Mouse (Mus musculus): ENCODE measurements around the gene Cntn5.

The Cntn5 gene

DNA sequence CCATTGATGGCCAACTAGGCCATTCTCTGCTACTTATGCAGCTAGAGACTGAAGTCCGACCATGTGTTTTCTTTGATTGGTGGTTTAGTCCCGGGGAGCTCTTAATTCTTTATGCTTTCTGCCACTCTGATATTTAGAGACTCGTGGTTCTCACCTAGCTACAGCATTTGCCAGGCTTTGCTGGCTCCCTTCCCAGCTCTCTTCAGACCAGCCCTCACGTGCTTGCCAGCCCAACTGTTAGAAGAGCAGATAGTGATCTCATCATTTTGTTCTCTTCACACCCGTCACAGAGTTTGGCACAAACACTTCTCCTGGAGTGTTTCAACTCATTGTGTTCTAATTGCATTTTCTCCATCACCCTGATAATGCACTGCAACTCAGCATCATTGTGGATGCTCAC is 1005.5 kb downstream of the Cntn5 start:
- peak; percentile 15 for DNase-seq (ENCODE audit: low spot score)

DNA sequence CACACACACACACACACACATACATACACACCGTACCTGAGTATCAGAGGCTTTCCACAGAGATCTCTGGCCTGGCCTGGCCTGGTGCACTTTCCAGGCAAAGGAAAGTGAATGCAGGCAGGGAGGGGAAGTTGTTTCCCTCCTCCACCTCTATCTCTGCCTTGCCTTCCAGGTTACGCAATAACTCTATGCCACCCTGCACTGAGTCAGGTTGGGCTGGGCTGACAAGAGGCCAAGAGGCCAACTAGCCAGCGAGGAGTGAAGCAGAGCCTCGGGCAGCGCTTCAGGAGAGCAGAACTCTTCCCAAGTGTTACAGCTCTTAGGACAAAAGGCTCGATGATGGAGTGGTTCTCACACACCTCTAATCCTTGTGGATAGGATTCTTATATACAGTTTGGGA is 1018.4 kb downstream of the Cntn5 start:
- no peak for DNase-seq (ENCODE audit: low spot score)

DNA sequence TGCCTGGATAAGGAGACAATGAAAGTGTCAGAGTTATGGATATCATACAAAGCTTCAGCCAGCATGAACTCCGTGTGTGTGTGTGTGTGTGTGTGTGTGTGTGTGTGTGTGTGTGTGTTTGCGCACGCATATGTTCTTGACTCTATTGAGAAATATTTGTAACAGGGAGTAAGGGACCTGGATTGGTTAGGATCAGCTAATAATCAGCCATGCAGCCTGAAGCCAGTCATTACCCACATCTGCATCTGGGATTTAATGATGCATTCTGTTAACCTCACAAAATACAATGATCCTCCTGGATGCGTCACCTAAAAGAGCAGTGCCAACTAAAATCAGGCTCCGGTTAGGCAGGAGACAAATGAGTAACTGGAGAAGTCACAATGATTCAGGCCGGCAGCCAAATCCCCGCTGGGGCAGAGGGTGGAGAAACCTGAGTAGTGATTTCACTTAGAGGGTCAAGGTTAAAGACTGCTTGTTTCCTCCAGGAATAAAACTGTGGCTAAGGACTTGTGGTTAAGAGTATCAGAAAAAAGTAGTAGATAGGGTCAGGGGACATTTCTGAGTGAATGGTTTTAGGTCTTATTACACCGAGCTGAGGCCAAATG is 1021.7 kb downstream of the Cntn5 start:
- DNase-seq (ENCODE audit: low spot score): no peak

DNA sequence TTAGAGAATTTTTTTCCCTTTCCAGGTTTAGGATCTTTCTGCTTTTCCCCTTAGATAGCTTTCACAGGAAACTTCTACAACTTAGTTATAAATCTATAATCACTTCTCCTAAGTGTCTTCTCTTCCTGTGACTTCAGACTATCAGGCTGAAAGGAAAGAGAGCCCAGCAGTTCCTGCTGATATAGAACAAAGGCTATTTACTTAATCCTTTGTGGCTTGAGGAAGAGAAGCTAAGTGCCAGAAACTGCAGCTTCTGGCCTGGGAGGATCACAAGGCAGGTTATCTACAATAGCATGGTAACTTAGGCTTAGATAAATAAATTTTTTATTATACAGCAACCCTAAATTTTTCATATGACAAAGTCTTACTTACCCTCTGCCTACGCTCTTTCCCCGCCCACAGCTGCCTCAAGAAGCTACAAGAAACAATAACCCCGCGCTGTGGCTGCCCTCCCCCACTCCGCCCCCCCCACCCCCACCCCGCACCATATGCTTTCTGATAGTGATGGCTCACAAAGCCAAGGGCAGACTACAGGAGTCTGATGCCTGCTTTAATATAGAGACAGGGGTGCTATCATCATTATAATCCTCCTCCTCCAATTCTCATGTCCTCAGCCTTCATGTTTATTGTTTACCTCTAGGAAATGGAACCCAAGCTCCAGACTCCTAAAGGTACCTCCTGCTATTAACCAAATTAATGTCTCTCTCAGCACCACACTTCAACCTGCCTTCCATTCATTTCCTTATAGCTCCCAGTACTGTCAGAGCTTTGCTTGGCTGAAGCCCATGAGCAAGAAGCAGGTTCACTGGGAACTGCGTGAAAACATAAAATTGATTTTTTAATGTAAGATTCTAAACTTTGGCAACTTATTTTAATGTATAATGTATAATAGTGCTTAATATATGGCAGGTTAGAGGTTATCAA is 1032.2 kb downstream of the Cntn5 start:
- no peak for DNase-seq (ENCODE audit: low spot score)

DNA sequence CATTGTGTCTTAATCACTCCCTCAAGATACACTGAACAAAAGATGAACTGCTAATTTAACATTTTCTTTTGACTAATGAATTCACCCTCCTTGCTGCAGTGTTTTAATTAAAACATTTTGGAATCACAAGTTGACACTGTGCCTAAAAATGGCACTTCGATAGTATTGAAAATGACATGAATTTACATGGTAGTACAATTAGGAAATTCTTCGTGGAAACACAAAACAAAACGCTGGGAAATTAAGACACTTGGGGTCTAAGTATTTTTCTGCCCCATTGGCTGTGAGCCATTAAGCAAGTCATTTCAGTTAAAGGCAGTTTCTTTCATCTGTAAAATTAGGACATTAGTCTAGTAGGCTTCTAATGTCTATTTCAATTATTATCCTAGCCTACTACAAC is 1043.9 kb downstream of the Cntn5 start:
- DNase-seq (ENCODE audit: low spot score): no peak

DNA sequence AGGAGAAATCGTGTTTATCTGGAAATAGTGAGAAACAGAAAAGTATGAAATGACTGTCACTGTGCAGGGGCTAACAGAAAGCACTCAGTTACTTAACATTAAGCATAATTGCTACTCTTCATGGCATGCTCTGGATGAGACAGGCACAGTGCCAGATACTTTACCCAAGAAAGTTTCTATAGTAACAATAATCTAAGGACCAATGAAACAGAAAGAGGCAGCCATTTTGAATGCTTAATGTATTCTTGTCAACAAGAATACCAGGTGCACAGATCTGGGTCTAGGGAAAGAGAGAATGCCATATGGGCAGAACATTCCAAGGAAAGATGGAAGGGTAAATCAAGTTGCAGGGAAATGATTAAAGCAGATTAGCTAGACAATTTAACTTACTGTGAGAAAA is 1045.3 kb downstream of the Cntn5 start:
- no peak for DNase-seq (ENCODE audit: low spot score)

DNA sequence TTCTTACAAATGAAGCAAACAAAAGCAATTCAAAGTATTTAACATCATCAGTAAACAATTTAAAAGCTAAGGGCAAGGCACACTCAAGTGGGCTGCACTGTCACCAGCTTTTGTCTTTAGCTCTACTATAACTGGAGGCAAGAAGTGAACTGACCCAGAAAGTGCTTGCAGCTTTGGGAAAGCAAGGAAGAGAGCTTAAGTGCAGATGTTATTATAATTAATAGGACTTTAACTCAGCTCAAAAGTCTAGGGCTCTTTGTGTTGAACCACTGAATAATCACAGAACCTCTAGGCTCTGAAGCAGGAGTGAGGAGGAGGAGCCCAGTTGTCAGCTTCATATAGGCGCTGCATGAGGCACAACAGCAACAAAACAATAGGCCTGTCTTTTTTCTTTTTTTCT is 1049.8 kb downstream of the Cntn5 start:
- DNase-seq (ENCODE audit: low spot score): no peak

DNA sequence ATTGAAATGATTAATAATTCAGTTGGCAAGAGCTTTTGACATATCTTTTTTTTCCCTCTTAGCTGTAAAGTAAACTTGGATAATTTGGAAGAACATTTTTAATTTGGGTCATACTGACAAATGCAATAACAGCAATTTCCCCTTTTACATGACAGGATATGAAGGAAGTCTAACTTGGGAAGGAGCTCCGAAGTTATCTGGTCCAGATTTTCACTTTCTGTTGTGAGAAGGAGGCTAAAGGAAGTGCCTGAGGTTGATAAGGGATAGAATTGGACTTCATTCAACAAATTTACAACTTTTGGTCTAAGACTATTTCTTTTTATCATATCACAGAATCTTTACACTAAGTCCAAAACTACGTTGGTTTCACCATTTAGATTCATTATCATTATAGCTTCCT is 1074.3 kb downstream of the Cntn5 start:
- DNase-seq (ENCODE audit: low spot score): no peak

DNA sequence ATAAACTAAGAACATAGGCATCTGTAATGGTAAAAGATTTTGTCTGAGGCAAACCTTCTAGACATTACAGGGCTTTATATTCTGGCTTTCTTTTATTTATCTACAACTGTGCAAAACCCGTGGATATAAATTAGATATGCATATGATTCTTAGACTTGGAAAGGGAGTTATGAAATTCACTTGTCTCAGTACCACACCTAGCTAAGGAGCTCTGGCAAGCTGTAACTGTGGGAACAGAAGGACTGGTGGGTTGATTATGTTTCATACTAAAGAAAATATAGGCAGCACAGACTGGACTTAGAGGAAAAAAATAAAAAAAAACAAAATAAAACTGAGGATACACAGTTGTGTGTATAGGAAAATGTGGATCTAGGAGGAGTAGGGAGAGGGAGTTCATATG is 1084.6 kb downstream of the Cntn5 start:
- DNase-seq (ENCODE audit: low spot score): no peak

DNA sequence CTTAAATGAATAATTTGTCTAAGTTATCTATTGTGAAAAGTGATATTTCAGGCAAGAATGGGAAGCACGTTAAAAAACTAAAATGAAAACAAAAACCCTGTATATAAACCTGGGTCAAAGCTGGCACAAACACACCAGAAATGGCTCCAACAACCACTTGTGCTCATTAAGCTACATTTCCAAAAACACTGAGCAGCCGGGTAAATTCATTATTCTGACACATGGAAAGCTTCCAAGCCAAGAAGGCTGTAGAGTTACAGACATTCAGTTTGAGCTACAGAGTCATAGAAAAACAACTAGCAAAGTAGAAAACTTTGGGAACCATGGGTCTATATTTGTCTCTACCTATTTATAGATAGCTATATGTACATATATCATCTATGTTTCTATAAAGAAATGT is 1087.1 kb downstream of the Cntn5 start:
- DNase-seq (ENCODE audit: low spot score): no peak

DNA sequence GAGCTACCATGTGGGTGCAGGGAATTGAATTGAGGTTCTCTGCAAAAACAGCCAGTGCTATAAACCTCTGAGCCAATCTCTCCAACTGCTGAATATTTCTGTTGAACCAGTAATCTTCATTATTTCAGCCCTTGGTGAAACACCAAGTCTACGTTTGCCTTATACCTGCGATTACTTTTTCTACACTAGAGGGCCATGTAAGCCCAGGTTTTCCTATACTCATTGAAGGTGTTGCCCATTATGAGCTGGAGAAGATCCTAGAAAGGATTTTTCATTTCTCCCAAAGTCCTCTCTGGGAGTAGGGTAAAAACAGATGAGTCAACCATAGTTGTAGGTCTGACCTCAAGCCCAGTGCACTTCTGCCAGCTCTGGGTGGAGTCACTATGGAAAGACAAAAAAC is 1105.0 kb downstream of the Cntn5 start:
- no peak for DNase-seq (ENCODE audit: low spot score)

DNA sequence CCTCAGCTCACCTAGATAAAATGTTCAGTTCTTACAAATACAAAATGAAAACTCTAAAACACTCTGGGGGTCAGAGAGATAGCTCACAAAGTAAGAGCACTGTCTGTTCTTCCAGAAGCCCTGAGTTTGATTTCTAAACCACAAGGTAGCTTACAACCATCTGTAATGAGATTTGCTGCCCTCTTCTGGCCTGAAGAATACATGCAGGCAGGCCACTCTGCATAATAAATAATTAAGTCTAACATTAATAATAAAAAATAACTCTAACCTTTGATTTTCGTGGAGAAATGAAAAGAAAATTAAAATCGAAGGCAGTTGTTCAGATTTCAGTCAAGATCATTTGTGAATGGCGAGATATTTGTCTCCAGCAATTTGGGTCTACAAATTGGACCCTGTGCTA is 1120.9 kb downstream of the Cntn5 start:
- no peak for DNase-seq (ENCODE audit: low spot score)

DNA sequence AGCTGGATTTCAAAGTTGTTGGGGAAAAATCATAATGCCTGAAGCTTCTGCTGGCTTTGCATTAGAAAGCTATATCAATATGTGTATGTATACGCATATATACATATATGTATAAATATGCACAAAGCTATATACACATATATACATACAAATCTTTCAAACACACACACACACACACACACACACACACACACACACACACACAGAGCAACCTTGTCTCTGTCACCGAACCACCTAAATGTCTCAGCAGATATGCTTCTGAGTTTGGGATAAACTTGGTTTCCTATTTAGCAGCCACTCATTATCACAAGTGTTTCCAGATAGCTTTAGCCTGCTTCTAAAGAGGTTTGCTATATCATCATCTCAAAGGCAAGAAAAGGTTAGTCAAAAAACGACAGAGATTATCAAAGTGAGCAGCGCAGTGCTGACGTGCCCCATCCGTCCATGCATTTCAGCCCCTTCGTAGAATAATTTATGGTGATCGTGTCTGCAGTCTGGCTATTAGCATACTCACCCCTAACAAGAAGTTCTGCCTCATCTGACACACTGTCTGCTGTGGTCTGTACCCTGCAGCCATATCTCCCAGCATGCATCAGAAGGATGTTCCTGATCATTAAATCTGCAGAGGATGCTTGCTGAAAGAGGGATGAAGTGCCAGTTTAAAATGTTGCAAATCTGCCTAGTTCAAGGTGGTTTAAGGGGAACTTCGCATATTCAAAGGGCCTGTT is 1123.3 kb downstream of the Cntn5 start:
- DNase-seq (ENCODE audit: low spot score): no peak

DNA sequence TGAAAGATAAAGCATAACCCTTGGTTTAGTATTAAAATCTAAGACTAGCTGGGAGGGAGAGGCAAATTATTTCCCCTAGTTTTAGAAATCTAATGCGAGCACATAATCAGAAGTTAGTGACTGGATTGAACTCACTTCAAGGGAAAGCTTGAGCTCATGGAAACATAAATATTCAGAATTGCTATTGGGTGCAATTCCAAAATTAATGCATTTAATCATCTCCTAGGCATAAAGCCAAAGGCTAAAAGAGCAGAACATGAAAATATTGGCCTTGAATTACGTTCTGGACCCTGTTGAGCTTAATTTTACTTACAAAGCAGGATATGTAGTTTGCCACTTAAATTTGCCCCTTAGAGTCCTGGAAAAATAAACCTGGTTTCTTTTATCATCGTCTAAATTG is 1124.9 kb downstream of the Cntn5 start:
- DNase-seq (ENCODE audit: low spot score): no peak

DNA sequence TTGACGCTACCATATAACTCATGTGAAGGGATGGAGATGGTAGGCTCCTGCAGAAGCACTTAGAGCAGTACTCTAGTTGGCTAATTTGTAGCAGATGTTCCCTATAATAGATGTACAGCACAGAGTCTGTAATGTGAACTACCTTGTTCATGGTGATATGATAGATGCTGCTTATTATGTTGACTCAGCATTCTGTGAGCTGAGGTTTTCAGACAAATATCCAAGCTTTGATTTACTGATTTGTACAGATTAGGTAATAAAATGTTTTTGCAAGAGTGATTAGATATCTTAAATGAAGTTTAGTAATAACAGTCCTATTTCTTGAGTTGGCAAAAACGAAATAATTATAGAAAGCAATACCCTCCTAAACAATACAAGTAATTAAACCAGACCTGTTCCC is 1133.8 kb downstream of the Cntn5 start:
- no peak for DNase-seq (ENCODE audit: low spot score)

DNA sequence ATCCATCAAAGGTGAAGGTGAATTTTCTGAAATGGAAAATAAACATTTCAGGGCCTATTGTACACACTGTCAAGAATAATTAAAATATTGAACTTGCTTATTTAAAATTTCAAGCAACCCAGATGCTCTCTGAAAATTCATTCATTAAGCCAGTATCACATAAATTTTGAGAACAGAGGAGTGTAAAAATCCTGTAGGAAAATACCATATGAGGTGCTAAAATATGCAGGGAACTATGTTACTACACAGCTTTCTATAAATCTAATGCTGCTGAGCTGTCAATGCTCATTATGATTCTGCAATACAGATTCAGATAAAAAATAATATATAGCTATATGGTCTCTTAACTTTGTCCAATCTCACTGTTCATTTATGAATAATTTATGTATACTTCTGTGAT is 1134.9 kb downstream of the Cntn5 start:
- no peak for DNase-seq (ENCODE audit: low spot score)

DNA sequence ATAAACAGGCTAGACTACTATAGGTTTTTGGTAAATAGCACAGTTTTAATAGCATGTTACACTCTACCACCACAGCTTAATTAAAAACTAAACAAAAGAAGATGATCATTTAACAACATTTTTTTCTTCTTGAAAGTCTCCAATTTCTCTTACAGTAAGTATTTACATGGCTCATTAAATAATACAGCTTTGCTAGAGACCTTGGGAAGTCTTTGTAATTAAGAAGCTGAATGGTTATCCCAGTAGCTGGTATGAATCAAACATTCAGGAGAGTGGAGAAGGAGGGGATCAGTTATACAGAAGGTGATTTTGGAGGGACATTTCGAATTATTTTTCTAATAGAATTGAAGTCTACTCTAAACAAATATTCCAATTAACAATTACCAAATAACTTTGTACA is 1186.4 kb downstream of the Cntn5 start:
- DNase-seq (ENCODE audit: low spot score): no peak

DNA sequence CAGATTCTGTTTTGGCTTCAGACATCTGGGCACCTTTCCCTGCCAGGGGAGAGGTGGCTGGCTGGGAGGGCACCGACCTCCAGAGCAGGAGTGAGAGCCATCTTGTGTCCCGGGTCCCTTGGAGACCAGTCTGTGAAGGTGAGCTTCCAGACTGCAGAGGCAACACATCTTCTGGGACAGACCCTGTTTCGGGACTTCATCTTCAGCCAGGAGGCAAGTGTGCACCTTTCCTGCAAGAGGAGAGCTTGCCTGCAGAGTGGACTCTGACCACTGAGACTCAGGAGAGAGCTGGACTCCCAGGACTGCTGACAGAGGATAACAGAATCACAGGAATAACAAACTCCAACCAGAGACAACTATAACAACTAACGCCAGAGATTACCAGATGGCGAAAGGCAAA is 1195.9 kb downstream of the Cntn5 start:
- DNase-seq (ENCODE audit: low spot score): no peak

DNA sequence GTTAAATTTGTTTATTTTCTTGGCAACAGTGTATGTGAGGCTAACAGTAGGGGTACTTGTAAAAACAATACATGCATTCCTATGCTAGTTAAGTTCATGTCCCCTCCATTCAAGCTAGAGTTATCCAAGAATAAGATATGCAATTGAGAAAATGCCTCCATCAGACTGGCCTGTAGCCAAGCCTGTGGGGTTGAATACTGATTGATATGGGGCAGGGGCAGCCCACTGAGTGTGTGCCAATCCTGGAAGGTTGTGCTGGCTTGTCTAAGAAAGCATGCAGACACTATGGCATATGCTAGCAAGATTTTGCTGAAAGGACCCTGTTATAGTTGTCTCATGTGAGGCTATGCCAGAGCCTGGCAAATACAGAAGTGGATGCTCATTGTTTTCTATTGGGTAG is 1196.8 kb downstream of the Cntn5 start:
- DNase-seq (ENCODE audit: low spot score): no peak

DNA sequence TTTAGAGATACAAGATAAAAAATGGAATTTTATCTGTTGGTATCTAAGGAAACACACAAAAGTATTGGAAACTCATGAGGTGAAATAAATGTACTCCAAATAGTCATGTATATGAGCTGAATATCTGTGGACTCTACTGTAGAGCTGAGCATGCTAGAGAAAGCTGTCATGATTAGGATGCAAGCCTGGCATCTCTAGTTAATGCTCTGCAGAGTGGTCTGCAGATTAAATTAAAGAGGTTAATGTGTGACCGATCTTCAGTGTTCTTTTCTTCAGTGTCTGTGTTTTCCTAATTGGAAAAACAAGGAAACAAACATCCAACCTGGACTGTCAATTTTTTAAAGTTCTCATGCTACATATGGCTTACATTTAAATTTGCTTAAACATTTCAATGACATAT is 1199.4 kb downstream of the Cntn5 start:
- DNase-seq (ENCODE audit: low spot score): no peak

DNA sequence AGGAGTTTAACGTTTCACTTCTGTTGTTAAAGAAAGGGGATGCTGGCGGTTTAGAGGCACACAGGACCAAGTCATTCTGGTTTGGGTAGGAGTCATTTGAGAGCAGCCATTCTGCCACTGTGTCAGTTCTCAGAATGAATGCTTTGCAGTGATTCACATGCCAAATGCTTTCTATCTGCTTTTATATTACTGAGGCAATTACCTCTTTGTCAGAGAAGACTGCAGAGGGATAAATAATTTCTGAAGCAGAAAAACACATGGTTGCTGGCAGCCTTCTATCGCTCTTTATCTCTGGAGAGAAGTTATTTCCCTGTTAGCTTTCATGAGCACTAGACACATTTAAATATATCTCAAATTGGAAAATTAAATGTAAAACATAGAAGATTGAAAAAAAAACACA is 1207.9 kb downstream of the Cntn5 start:
- DNase-seq (ENCODE audit: low spot score): no peak

DNA sequence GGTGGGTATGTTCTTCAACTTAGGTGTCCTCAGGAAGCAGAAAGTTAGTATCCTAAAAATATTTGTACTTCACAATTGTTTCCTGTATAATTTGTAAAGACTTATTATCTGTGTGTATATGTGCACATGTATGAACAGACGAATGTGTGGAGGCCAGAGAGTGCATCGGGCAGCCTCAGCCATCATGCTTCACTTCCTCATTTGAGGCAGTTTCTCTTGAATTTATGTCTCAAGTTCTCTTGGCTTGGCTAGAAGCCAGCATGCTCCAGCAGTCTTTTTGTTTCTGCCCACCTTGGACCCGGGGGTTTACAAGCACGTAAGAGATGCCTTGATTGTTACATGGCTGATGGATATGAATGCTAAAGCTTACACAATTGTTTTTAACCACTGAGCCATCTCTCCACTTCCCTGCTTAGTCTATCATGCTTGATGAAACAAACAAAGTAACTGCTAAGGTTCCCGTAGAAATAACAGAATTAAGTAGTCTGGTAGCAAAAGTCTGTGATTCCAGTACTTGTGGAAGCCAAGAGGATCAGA is 1222.2 kb downstream of the Cntn5 start:
- no peak for DNase-seq (ENCODE audit: low spot score)

DNA sequence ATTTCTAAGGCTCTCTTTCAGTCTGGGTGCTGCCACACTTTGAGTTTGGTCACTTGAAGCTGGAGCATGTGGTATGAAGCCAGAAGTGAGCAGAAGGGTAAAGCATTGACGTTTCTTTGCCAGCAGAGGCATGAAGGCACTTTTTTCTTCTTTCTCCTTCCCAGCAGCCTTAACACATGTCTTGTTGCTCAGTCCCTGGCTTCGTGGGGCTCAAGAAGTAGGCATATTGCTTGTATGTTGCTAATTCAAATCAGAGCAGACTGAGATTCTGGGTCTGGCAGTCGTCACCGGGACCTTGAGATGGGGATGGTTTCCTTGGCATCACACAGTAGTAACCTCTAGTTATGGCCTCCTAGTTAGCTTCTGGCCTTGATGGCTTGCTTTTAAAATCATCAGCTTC is 1228.5 kb downstream of the Cntn5 start:
- DNase-seq (ENCODE audit: low spot score): no peak
